Mouse (Mus musculus): ENCODE measurements around the gene Gm20379. TPM values are rescaled to one million over a fixed set of nuclear protein-coding genes. Genes with fewer than 3 reads are reported as not detected.

Gm20379 gene
- polyA plus RNA-seq, 1 experiment from 2014 or later, result not detected

GRCm38 (mm10) chr13:92299522-92299921 is 6.3 kb upstream of the Gm20379 start:
- H3K27me3 ChIP-seq, result no peaks in the 10 kb centered on the region
- ChIA-PET CTCF (interaction anchor here (1.2 kb wide), 1 partner anchor 417 kb away, joined by 3 read pairs; no protein-coding TSS in a partner anchor), POLR2A (no interaction called here)
- DNase-seq (ENCODE audit: low read depth, low spot score) (no peak), ATAC-seq (no peak)
- TF ChIP-seq CTCF (IDR thresholded peaks at IDR 0.05), result no peak
- in situ Hi-C loops (cut with MboI; ENCODE audit: low pct_unique_long_range_greater_than_20kb), result no loop called here

- ChIA-PET CTCF (interaction anchor here (1.6 kb wide), 1 partner anchor 10 kb away, joined by 3 read pairs; no protein-coding TSS in a partner anchor), POLR2A (no interaction called here)
- H3K27me3 ChIP-seq, result no peaks in the 10 kb centered on the region
- DNase-seq (ENCODE audit: low read depth, low spot score), result no peak
- no peak for ATAC-seq
- no peak for TF ChIP-seq CTCF (IDR thresholded peaks at IDR 0.05)
- in situ Hi-C loops (cut with MboI; ENCODE audit: low pct_unique_long_range_greater_than_20kb), result no loop called here
These were observed 4.0 kb upstream of the Gm20379 start for GRCm38 (mm10) chr13:92301754-92302153.

GRCm38 (mm10) chr13:92302466-92302865 is 3.3 kb upstream of the Gm20379 start:
- H3K27me3 ChIP-seq, result no peaks in the 10 kb centered on the region
- no peak for TF ChIP-seq CTCF (IDR thresholded peaks at IDR 0.05)
- CTCF ChIA-PET, result interaction anchor here (1.6 kb wide), 2 partner anchors 8 to 11 kb away, joined by 3 read pairs; no protein-coding TSS in a partner anchor
- ATAC-seq (no peak), DNase-seq (ENCODE audit: low read depth, low spot score) (no peak)
- in situ Hi-C loops (cut with MboI; ENCODE audit: low pct_unique_long_range_greater_than_20kb), result no loop called here
- POLR2A ChIA-PET, result no interaction called here

GRCm38 (mm10) chr13:92303062-92303948 is 2.5 kb upstream of the Gm20379 start:
- ChIA-PET CTCF (interaction anchor here (1.1 to 1.6 kb wide), 2 partner anchors 9 to 19 kb away, joined by 3 read pairs; no protein-coding TSS in a partner anchor), POLR2A (no interaction called here)
- TF ChIP-seq CTCF (IDR thresholded peaks at IDR 0.05), result no peak
- H3K27me3 ChIP-seq, result no peaks in the 10 kb centered on the region
- ATAC-seq, result no peak
- DNase-seq (ENCODE audit: low read depth, low spot score), result no peak
- in situ Hi-C loops (cut with MboI; ENCODE audit: low pct_unique_long_range_greater_than_20kb), result no loop called here

DNA sequence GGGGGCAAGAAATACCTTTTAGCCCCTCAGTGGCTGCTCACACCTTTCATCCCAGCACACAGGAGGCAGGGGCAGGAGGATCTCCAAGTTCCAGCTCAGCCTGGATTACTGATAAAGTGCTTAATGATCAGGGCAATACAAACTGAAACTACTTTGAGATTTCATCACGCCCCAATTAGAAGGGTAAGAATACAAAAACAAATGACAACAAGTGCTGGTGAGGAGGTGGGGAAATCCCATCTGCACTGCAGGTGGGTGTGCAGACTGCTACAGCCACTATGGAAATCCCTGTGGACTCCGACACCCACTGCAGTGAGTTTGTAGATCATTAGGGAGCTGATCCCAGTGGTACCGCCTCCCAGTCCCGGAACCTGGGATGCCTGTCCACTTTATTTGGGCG is 1.5 kb upstream of the Gm20379 start:
- in situ Hi-C loops (cut with MboI; ENCODE audit: low pct_unique_long_range_greater_than_20kb), result no loop called here
- POLR2A ChIA-PET, result no interaction called here
- no peak for ATAC-seq

GRCm38 (mm10) chr13:92314613-92315012 is 8.8 kb downstream of the Gm20379 start:
- TF ChIP-seq CTCF (IDR thresholded peaks at IDR 0.05), result no peak
- no peak for DNase-seq (ENCODE audit: low read depth, low spot score)
- CTCF ChIA-PET, result no interaction called here
- in situ Hi-C loops (cut with MboI; ENCODE audit: low pct_unique_long_range_greater_than_20kb), result no loop called here
- POLR2A ChIA-PET, result no interaction called here
- H3K27me3 ChIP-seq, result no peaks in the 10 kb centered on the region
- ATAC-seq, result no peak

More for the DNA sequence above, 1.5 kb upstream of the Gm20379 start:
- TF ChIP-seq CTCF (IDR thresholded peaks at IDR 0.05), result no peak
- CTCF ChIA-PET, result interaction anchor here (1.6 kb wide), 1 partner anchor 10 kb away, joined by 3 read pairs; no protein-coding TSS in a partner anchor
- no peaks in the 10 kb centered on the region for H3K27me3 ChIP-seq
- no peak for DNase-seq (ENCODE audit: low read depth, low spot score)

GRCm38 (mm10) chr13:92320770-92321169 is 15.0 kb downstream of the Gm20379 start:
- no peak for ATAC-seq
- no peak for DNase-seq (ENCODE audit: low read depth, low spot score)
- H3K27me3 ChIP-seq, result no peaks in the 10 kb centered on the region
- TF ChIP-seq CTCF (IDR thresholded peaks at IDR 0.05), result no peak
- ChIA-PET POLR2A (no interaction called here), CTCF (no interaction called here)
- in situ Hi-C loops (cut with MboI; ENCODE audit: low pct_unique_long_range_greater_than_20kb), result no loop called here

DNA sequence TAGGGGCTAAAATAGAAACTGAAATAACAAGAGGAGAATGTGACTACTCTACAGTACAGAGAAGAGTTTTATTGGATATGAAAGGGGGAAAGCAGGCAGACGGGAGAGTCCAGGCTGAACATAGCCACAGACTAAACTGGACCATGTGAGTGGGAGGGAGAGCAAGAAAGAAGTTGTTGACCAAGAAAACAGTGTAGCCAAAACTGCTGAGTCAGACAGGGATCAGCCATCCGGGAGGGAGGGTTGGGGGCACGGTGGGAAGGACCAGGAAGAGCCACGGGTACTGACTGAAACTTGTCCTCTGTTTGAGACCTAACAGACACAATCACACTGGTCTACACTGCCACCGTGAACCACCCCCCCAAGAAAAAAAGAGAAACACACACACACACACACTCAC is 20.2 kb downstream of the Gm20379 start:
- POLR2A ChIA-PET, result no interaction called here
- no peaks in the 10 kb centered on the region for H3K27me3 ChIP-seq
- in situ Hi-C loops (cut with MboI; ENCODE audit: low pct_unique_long_range_greater_than_20kb), result no loop called here
- no peak for TF ChIP-seq CTCF (IDR thresholded peaks at IDR 0.05)
- no peak for DNase-seq (ENCODE audit: low read depth, low spot score)
- CTCF ChIA-PET, result no interaction called here
- no peak for ATAC-seq

DNA sequence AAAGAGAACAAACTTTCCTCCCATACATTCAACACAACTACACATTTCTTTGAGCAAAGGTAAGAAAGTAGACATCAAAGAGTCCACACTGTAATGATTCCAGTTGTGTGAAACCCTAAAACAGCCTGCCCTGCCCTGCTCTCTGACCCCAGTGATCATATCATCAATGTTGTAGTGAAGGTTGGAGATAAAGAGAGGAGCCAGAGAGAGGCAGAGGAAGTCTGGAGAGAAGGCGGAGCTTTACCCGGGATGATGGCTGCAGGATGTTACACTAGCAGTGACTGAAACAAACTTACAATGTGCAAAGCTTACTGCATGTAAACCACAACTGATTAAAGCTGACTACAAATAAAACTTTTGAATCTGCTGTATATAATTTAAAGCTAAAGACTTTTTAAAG is 22.2 kb downstream of the Gm20379 start:
- no peak for ATAC-seq
- CTCF ChIA-PET, result interaction anchor here (1.5 kb wide), 1 partner anchor 8 kb away, joined by 3 read pairs; no protein-coding TSS in a partner anchor

DNA sequence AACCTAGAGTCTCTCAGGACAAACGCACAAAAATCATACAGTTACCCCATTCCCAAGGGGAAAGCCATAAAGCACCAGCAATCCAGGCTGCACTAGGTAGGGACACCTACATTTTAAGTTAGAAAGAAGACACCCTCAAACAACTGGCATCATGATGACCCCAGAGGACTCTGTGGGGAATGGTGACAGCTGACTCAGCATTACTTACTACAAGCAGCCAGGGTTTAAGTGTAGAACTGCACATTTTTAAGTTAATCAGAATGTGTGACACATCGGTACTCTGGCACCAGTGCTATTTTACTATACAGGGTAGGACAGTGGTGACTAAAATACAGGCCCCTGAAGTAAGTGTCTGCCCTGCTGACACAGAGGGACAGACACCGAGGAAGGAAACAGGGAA is 24.8 kb downstream of the Gm20379 start:
- DNase-seq (ENCODE audit: low read depth, low spot score), result no peak
- in situ Hi-C loops (cut with MboI; ENCODE audit: low pct_unique_long_range_greater_than_20kb), result no loop called here
- ChIA-PET CTCF (no interaction called here), POLR2A (no interaction called here)
- no peak for TF ChIP-seq CTCF (IDR thresholded peaks at IDR 0.05)
- no peaks in the 10 kb centered on the region for H3K27me3 ChIP-seq
- no peak for ATAC-seq

More for the DNA sequence above, 22.2 kb downstream of the Gm20379 start:
- POLR2A ChIA-PET, result no interaction called here
- H3K27me3 ChIP-seq, result no peaks in the 10 kb centered on the region
- TF ChIP-seq CTCF (IDR thresholded peaks at IDR 0.05), result no peak
- no peak for DNase-seq (ENCODE audit: low read depth, low spot score)
- in situ Hi-C loops (cut with MboI; ENCODE audit: low pct_unique_long_range_greater_than_20kb), result no loop called here

- ATAC-seq, result no peak
- H3K27me3 ChIP-seq, result no peaks in the 10 kb centered on the region
- in situ Hi-C loops (cut with MboI; ENCODE audit: low pct_unique_long_range_greater_than_20kb), result no loop called here
- ChIA-PET POLR2A (no interaction called here), CTCF (interaction anchor here (0.8 to 1.3 kb wide), 2 partner anchors 19 to 25 kb away, joined by 3 read pairs; no protein-coding TSS in a partner anchor)
- DNase-seq (ENCODE audit: low read depth, low spot score), result no peak
- TF ChIP-seq CTCF (IDR thresholded peaks at IDR 0.05), result no peak
These were observed 26.5 kb downstream of the Gm20379 start for GRCm38 (mm10) chr13:92332103-92332879.
